Mouse (Mus musculus) liver, postnatal 0 days (tissue): ENCODE measurements at regions not wholly inside any gene's neighbourhood (a gene's known extent, or its start where the extent isn't known, plus 50 kb on each side); places are given as distances from the start of the nearest gene placed in this dataset.

Experiments used
- ATAC-seq: fragments of 200-750 bp; cut with Nextera tagmentation; 2 replicates; pipeline ENCODE4 v1.8.0; 2017; ENCODE audit warnings: mild to moderate bottlenecking, moderate library complexity
- DNase-seq: peaks from one replicate; pipeline ENCODE4 v3.0.0-alpha.2; 2016
- H3K27ac ChIP-seq: fragments of 300-500 bp; sonication (generic); 2 replicates; pipeline ENCODE4 v1.5.1; 2014; ENCODE audit warnings: antibody characterized with exemption, moderate library complexity, mild to moderate bottlenecking, low read depth
- H3K27me3 ChIP-seq: fragments of 300-500 bp; sonication (generic); 2 replicates; pipeline ENCODE4 v1.6.1; 2014; ENCODE audit warnings: low read length, control low read depth, mixed read lengths; ENCODE audit not compliant: insufficient read depth
- H3K36me3 ChIP-seq: fragments of 300-500 bp; sonication (generic); replicated peaks from 2 replicates; pipeline ENCODE4 v1.6.1; 2014; ENCODE audit warnings: mild to moderate bottlenecking, control low read depth, low read length, moderate library complexity, mixed read lengths; ENCODE audit not compliant: insufficient read depth
- H3K4me1 ChIP-seq: fragments of 300-500 bp; sonication (generic); 2 replicates; pipeline ENCODE4 v1.6.1; 2014; ENCODE audit warnings: antibody characterized with exemption, mild to moderate bottlenecking, control low read depth; ENCODE audit not compliant: insufficient read depth
- H3K4me2 ChIP-seq: fragments of 300-500 bp; sonication (generic); 2 replicates; pipeline ENCODE4 v1.6.1; 2014; ENCODE audit warnings: low read depth, mild to moderate bottlenecking, low read length, moderate library complexity, mixed read lengths
- H3K4me3 ChIP-seq: fragments of 300-500 bp; sonication (generic); 2 replicates; pipeline ENCODE4 v1.5.1; 2014; ENCODE audit warnings: low read depth, low read length
- H3K9ac ChIP-seq: fragments of 300-500 bp; sonication (generic); replicated peaks from 2 replicates; pipeline ENCODE4 v1.6.1; 2014; ENCODE audit warnings: mild to moderate bottlenecking, moderate library complexity
- H3K9me3 ChIP-seq: fragments of 300-500 bp; sonication (generic); 2 replicates; pipeline ENCODE4 v1.6.1; 2016; ENCODE audit warnings: mild to moderate bottlenecking, control low read depth, low read length, mixed read lengths
- CTCF ChIP-seq: sonication (generic); IDR thresholded peaks from 2 replicates; pipeline ENCODE4 v1.5.1; 2016; ENCODE audit warnings: antibody characterized with exemption, low read depth
- EP300 ChIP-seq: IDR thresholded peaks from 2 replicates; pipeline ENCODE4 v1.6.1; 2016; ENCODE audit warnings: antibody characterized with exemption, low read depth, mild to moderate bottlenecking
- WGBS: fragments of 180-500 bp; shearing (Covaris S2); extraction: QIAGEN DNeasy Blood & Tissue Kit; methylation state at CpG from one replicate; pipeline ENCODE4 v1.1.7; 2014; ENCODE audit not compliant: insufficient replicate concordance; 5-methylcytosine and 5-hydroxymethylcytosine counted together

- no peaks in the 10 kb centered on the region for H3K27me3 ChIP-seq
Observed at GRCm38 (mm10) chr8:34696365-34696764, 584.8 kb upstream of the Gm10131 start.

GRCm38 (mm10) chr8:34692606-34693005 lies 581.1 kb upstream of the Gm10131 start:
- Histone ChIP-seq H3K4me3 (no peak overlapping the region), H3K4me2 (0 out of 2 replicates have a peak overlapping the region, but pooled peaks have one; percentile 16), H3K9me3 (no peaks in the 10 kb centered on the region), H3K4me1 (no peaks in the 10 kb centered on the region), H3K27ac (no peak overlapping the region), H3K9ac (no peak overlapping the region), H3K27me3 (no peaks in the 10 kb centered on the region), H3K36me3 (no peaks in the 10 kb centered on the region)
- TF ChIP-seq CTCF (no peak), EP300 (no peak)
- ATAC-seq (peak; percentile 60; the same call in 1 of the 2 replicates), DNase-seq (no peak)
- WGBS = 39% methylated on average over 13 of the region's 13 CpGs

More at GRCm38 (mm10) chr8:34696365-34696764, 584.8 kb upstream of the Gm10131 start:
- WGBS = 74% methylated on average over 12 of the region's 12 CpGs
- ATAC-seq (no peak), DNase-seq (no peak)
- Histone ChIP-seq H3K36me3 (no peaks in the 10 kb centered on the region), H3K4me3 (no peak overlapping the region), H3K4me1 (no peaks in the 10 kb centered on the region), H3K27ac (no peak overlapping the region), H3K9ac (no peak overlapping the region), H3K4me2 (no peak overlapping the region), H3K9me3 (no peaks in the 10 kb centered on the region)
- TF ChIP-seq CTCF = no peak
- TF ChIP-seq EP300 = no peak

- Histone ChIP-seq H3K4me3 (no peak overlapping the region), H3K27ac (no peak overlapping the region), H3K27me3 (no peaks in the 10 kb centered on the region), H3K4me1 (no peaks in the 10 kb centered on the region), H3K36me3 (no peaks in the 10 kb centered on the region), H3K9ac (no peak overlapping the region), H3K4me2 (no peak overlapping the region), H3K9me3 (no peaks in the 10 kb centered on the region)
- DNase-seq (no peak), ATAC-seq (no peak)
- TF ChIP-seq EP300 (no peak), CTCF (no peak)
- 84% methylated on average over 6 of the region's 6 CpGs for WGBS
Observed at GRCm38 (mm10) chr8:34691776-34692175, 580.2 kb upstream of the Gm10131 start.

- DNase-seq = no peak
- Histone ChIP-seq H3K27me3 (no peaks in the 10 kb centered on the region), H3K36me3 (no peaks in the 10 kb centered on the region), H3K4me2 (peak overlapping the region; percentile 55), H3K27ac (no peak overlapping the region), H3K4me3 (peak overlapping the region; percentile 31), H3K4me1 (no peaks in the 10 kb centered on the region), H3K9me3 (no peaks in the 10 kb centered on the region), H3K9ac (no peak overlapping the region)
- no peak for TF ChIP-seq EP300
- no peak for TF ChIP-seq CTCF
- WGBS = 11% methylated on average over 9 of the region's 9 CpGs
- ATAC-seq = no peak
Observed at GRCm38 (mm10) chr8:34689825-34690493, 578.4 kb upstream of the Gm10131 start.

GRCm38 (mm10) chr8:34689049-34689824 lies 577.7 kb upstream of the Gm10131 start:
- no peak overlapping the region for H3K27ac ChIP-seq
- H3K4me3 ChIP-seq = peak overlapping the region; percentile 31
- no peaks in the 10 kb centered on the region for H3K9me3 ChIP-seq
- TF ChIP-seq CTCF (no peak), EP300 (no peak)
- no peaks in the 10 kb centered on the region for H3K36me3 ChIP-seq
- ATAC-seq = no peak
- H3K9ac ChIP-seq = no peak overlapping the region
- H3K4me1 ChIP-seq = no peaks in the 10 kb centered on the region
- H3K4me2 ChIP-seq = peak overlapping the region; percentile 55
- no peaks in the 10 kb centered on the region for H3K27me3 ChIP-seq
- no peak for DNase-seq
- 14% methylated on average over 33 of the region's 33 CpGs for WGBS

- 67% methylated on average over 20 of the region's 20 CpGs for WGBS
Observed at GRCm38 (mm10) chr8:34688396-34689048, 577.0 kb upstream of the Gm10131 start.

More at GRCm38 (mm10) chr8:34688396-34689048, 577.0 kb upstream of the Gm10131 start:
- Histone ChIP-seq H3K9ac (no peak overlapping the region), H3K4me1 (no peaks in the 10 kb centered on the region), H3K36me3 (no peaks in the 10 kb centered on the region), H3K27me3 (no peaks in the 10 kb centered on the region), H3K27ac (no peak overlapping the region), H3K4me2 (peak overlapping the region; percentile 55), H3K4me3 (0 out of 2 replicates have a peak overlapping the region, but pooled peaks have one; percentile 31), H3K9me3 (no peaks in the 10 kb centered on the region)
- no peak for ATAC-seq
- TF ChIP-seq EP300 (no peak), CTCF (no peak)
- no peak for DNase-seq
